Mouse (Mus musculus): Measurements from ENCODE around the gene Cort.

GRCm38 (mm10) chr4:149081528-149081927 lies 45.0 kb downstream of the Cort start:
- TF ChIP-seq CTCF (IDR thresholded peaks at IDR 0.05; ENCODE audit: low read depth, low read length): no peak
- no peak for TF ChIP-seq POLR2A (IDR thresholded peaks at IDR 0.05; ENCODE audit: insufficient read depth, low read length)
- TF ChIP-seq EP300 (IDR thresholded peaks at IDR 0.05; ENCODE audit: insufficient read depth, low read depth, low read length): no peak

Measured in ES-Bruce4 (cell line).